Mouse (Mus musculus) CH12.LX (cell line): ENCODE measurements around the gene Rex1bd.

ENCODE experiments used
- CTCF ChIP-seq, 2 experiments: IDR thresholded peaks in 1 of 2; conservative IDR thresholded peaks in 1 of 2; 2 replicates each; pipeline ENCODE4 v1.5.1; 2011 to 2012; ENCODE audit warnings: low read depth in 2 of 2, low read length in 2 of 2, improper control_type of control experiment in 1 of 2, inconsistent platforms in 1 of 2, mild to moderate bottlenecking in 1 of 2, moderate library complexity in 1 of 2
- ELF1 ChIP-seq: IDR thresholded peaks from 2 replicates; pipeline ENCODE4 v1.6.1; 2014; ENCODE audit warnings: low read depth, mild to moderate bottlenecking, inconsistent platforms, low read length, improper control_type of control experiment
- EP300 ChIP-seq: IDR thresholded peaks from 2 replicates; pipeline ENCODE4 v1.6.1; 2011; ENCODE audit warnings: low read length, improper control_type of control experiment
- ETS1 ChIP-seq: conservative IDR thresholded peaks from 2 replicates; pipeline ENCODE4 v1.6.1; 2012; ENCODE audit warnings: low read depth, mild to moderate bottlenecking, inconsistent platforms, low read length, improper control_type of control experiment, moderate library complexity
- HCFC1 ChIP-seq: IDR thresholded peaks from 2 replicates; pipeline ENCODE4 v1.6.1; 2012; ENCODE audit warnings: low read depth, mild to moderate bottlenecking, inconsistent platforms, low read length, improper control_type of control experiment
- POLR2A ChIP-seq: IDR thresholded peaks from 2 replicates; pipeline ENCODE4 v1.6.1; 2011; ENCODE audit warnings: low read depth, mild to moderate bottlenecking, improper control_type of control experiment, low read length
- RCOR1 ChIP-seq: conservative IDR thresholded peaks from 2 replicates; pipeline ENCODE4 v1.6.1; 2012; ENCODE audit warnings: low read depth, mild to moderate bottlenecking, inconsistent platforms, low read length, improper control_type of control experiment
- SIN3A ChIP-seq: IDR thresholded peaks from 2 replicates; pipeline ENCODE4 v1.6.1; 2012; ENCODE audit warnings: low read length, improper control_type of control experiment, inconsistent platforms
- UBTF ChIP-seq: IDR thresholded peaks from 2 replicates; pipeline ENCODE4 v1.6.1; 2012; ENCODE audit warnings: low read depth, mild to moderate bottlenecking, inconsistent platforms, low read length, improper control_type of control experiment, moderate library complexity
- USF1 ChIP-seq: IDR thresholded peaks from 2 replicates; pipeline ENCODE4 v1.6.1; 2014; ENCODE audit warnings: low read depth, mild to moderate bottlenecking, inconsistent platforms, low read length, improper control_type of control experiment
- ZC3H11A ChIP-seq: IDR thresholded peaks from 2 replicates; pipeline ENCODE4 v1.6.1; 2012; ENCODE audit warnings: low read depth, mild to moderate bottlenecking, inconsistent platforms, low read length, improper control_type of control experiment
- ZNF384 ChIP-seq: IDR thresholded peaks from 2 replicates; pipeline ENCODE4 v1.6.1; 2012; ENCODE audit warnings: low read depth, low read length, improper control_type of control experiment, inconsistent platforms

DNA sequence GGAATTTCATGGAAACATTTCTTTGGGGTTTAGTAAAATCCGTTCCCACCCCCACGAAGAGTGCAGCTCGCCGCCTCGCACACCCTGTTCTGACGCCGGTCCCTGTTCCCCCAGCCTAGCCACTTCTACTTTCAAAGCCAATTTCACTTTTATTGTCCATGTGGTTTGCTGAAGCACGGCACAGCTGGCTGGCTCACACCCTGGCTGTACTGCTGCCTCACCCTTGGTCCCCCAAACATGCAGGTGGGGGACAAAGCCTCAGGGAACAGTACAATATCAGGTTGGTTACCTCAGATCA lies 44.1 kb downstream of the Rex1bd start:
- TF ChIP-seq ZNF384 (no peak), ETS1 (no peak), ELF1 (no peak), POLR2A (no peak), CTCF (conservative IDR thresholded peaks at IDR 0.05 in 1 of 2, IDR thresholded peaks at IDR 0.05 in 1 of 2; ENCODE audit: low read depth in 2 of 2, low read length in 2 of 2) (no peak), EP300 (no peak), USF1 (no peak), ZC3H11A (no peak), HCFC1 (no peak), UBTF (no peak), RCOR1 (no peak), SIN3A (no peak)
